Mouse (Mus musculus) cerebellum, adult 2 months (tissue): ENCODE data around the gene Polm. TPM values are rescaled to one million over a fixed set of nuclear protein-coding genes. Genes with fewer than 3 reads are reported as not detected.

ENCODE experiments used
- DNase-seq, 2 experiments: peaks; one replicate each; pipeline ENCODE4 v3.0.0; 2021
- H3K27ac ChIP-seq: fragments of 200-500 bp; 2 replicates; pipeline ENCODE4 v1.5.1; 2012; ENCODE audit warnings: low read length, control low read depth, inconsistent platforms; ENCODE audit not compliant: insufficient read depth
- H3K27me3 ChIP-seq: fragments of 200-500 bp; 2 replicates; pipeline ENCODE4 v1.6.1; 2012; ENCODE audit warnings: inconsistent platforms, mild to moderate bottlenecking, low read length, moderate library complexity; ENCODE audit not compliant: control insufficient read depth, insufficient read depth
- H3K4me1 ChIP-seq: fragments of 200-500 bp; 2 replicates; pipeline ENCODE4 v1.6.1; 2011; ENCODE audit warnings: low read length; ENCODE audit not compliant: control insufficient read depth, insufficient read depth
- H3K4me3 ChIP-seq: fragments of 200-500 bp; replicated peaks from 2 replicates; pipeline ENCODE3; 2011; ENCODE audit warnings: mild to moderate bottlenecking, low read depth, low read length, control low read depth; ENCODE audit not compliant: insufficient read depth
- CTCF ChIP-seq: fragments of 200-500 bp; IDR thresholded peaks from 2 replicates; pipeline ENCODE4 v1.5.1; 2011; ENCODE audit warnings: low read depth, mild to moderate bottlenecking, control low read depth, low read length, moderate library complexity, borderline replicate concordance; ENCODE audit not compliant: insufficient read depth
- POLR2A ChIP-seq: fragments of 200-500 bp; IDR thresholded peaks from 2 replicates; pipeline ENCODE4 v1.6.1; 2011; ENCODE audit warnings: low read length, control low read depth, borderline replicate concordance; ENCODE audit not compliant: insufficient read depth
- WGBS: fragments of 180-500 bp; shearing (Covaris S2); methylation state at CpG from one replicate; pipeline ENCODE4 v1.1.7; 2018; 5-methylcytosine and 5-hydroxymethylcytosine counted together
- polyA plus RNA-seq: library from polyadenylated mRNA; depleted of rRNA; stranded (reverse); fragments of >200 nt; gene quantifications from 2 replicates; pipeline ENCODE4 v1.2.3, GENCODE M21; 2012

Polm gene
- polyA plus RNA-seq, 1 experiment: 15.0 TPM

DNA sequence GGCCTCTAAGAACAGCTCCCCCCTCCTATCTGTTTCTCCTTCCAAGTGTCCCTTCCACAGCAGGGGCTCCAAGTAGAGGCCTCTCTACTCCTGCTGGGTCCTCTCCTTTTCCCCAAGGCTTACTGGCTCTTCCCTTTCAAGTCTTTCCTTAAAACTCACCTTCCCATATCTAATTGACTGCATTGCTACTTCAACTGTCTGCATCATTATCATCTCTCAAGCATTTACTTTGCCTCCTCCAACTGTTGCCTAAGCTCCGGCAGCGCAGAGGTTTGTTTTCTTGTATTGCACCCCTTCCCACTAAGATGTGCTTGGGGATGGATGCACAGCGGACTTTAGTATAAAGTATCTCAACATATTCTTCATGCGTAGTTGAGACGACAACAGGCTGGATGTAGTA is 39.6 kb upstream of the Polm start:
- TF ChIP-seq POLR2A: no peak
- no peak for TF ChIP-seq CTCF
- 4% methylated on average over 5 of the region's 5 CpGs for WGBS
- Histone ChIP-seq H3K4me1 (peaks cover 5% of the 10 kb centered on the region), H3K4me3 (peak overlapping the region; percentile 77), H3K27ac (no peak overlapping the region), H3K27me3 (no peaks in the 10 kb centered on the region)
- no peak for DNase-seq

DNA sequence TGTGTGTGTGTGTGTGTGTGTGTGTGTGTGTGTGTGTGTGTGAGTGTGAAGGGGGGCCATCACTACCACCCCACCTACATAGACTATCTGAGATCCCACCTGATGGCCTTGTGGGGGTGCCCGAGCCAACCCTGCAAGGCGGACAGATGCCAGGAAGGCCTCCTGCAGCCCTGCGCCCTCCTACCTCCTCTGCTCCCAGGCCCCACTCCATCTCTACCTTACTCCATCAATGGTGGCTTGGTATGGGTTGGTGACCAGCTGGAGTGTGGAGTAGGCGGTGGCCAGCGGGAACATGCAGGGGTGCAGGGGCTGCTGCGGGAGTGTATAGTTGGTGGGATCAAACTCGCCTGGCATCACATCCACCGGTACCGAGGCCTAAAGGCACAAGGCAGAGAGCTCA is 35.4 kb upstream of the Polm start:
- H3K27me3 ChIP-seq: no peaks in the 10 kb centered on the region
- DNase-seq: no peak
- 97% methylated on average over 9 of the region's 9 CpGs for WGBS
- no peak overlapping the region for H3K27ac ChIP-seq
- H3K4me1 ChIP-seq: peaks cover 13% of the 10 kb centered on the region
- no peak overlapping the region for H3K4me3 ChIP-seq
- TF ChIP-seq CTCF (no peak), POLR2A (no peak)

DNA sequence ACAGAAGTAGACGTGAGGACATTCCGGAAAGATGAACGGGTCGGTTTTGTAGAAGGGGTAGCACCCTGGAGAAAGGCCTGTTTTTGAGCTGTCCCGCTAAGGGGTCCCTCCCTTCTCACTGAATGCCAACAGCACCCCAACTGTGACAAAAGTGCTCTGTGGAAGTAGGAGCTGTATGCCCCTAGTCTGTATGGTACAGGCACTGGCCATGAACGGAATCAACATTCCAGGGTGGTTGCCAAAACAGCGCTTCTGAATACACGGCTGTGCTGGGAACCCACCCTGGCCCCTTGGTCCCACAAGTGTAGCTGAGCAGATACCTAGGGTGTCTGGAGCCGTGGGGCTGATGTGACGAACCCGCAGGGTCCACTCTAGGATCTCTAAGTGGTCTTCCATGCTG is 34.9 kb upstream of the Polm start:
- H3K27me3 ChIP-seq: no peaks in the 10 kb centered on the region
- H3K27ac ChIP-seq: no peak overlapping the region
- WGBS: 92% methylated on average over 11 of the region's 11 CpGs
- H3K4me3 ChIP-seq: no peak overlapping the region
- peaks cover 13% of the 10 kb centered on the region for H3K4me1 ChIP-seq
- no peak for DNase-seq
- TF ChIP-seq POLR2A (no peak), CTCF (no peak)

DNA sequence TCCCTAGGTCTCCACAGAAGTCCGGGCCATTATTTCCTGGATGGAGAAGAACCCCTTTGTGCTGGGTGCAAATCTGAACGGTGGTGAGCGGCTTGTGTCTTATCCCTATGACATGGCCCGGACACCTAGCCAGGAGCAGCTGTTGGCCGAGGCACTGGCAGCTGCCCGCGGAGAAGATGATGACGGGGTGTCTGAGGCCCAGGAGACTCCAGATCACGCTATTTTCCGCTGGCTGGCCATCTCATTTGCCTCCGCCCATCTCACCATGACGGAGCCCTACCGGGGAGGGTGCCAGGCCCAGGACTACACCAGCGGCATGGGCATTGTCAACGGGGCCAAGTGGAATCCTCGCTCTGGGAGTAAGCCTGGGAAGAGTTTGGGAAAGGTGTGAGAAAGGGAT is 32.3 kb upstream of the Polm start:
- Histone ChIP-seq H3K27me3 (no peaks in the 10 kb centered on the region), H3K27ac (no peak overlapping the region), H3K4me1 (peaks cover 8% of the 10 kb centered on the region), H3K4me3 (no peak overlapping the region)
- no peak for DNase-seq
- WGBS: 52% methylated on average over 16 of the region's 16 CpGs
- no peak for TF ChIP-seq CTCF
- TF ChIP-seq POLR2A: no peak

DNA sequence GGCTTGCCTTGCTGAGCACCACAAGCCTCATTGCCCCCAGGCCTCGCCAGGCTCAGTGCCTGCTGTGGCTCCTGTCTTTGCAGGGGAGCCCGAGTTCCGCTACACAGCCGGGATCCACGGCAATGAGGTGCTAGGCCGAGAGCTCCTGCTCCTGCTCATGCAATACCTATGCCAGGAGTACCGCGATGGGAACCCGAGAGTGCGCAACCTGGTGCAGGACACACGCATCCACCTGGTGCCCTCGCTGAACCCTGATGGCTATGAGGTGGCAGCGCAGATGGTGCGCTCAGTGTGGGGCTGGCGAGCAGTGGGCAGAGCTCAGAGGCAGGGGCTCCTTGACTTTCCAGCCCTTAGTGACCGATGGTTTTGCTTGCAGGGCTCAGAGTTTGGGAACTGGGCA is 31.5 kb upstream of the Polm start:
- TF ChIP-seq POLR2A (no peak), CTCF (no peak)
- WGBS: 49% methylated on average over 16 of the region's 16 CpGs
- H3K27ac ChIP-seq: no peak overlapping the region
- H3K27me3 ChIP-seq: no peaks in the 10 kb centered on the region
- no peak overlapping the region for H3K4me3 ChIP-seq
- H3K4me1 ChIP-seq: peaks cover 8% of the 10 kb centered on the region
- DNase-seq: peak; percentile 53 to 55

DNA sequence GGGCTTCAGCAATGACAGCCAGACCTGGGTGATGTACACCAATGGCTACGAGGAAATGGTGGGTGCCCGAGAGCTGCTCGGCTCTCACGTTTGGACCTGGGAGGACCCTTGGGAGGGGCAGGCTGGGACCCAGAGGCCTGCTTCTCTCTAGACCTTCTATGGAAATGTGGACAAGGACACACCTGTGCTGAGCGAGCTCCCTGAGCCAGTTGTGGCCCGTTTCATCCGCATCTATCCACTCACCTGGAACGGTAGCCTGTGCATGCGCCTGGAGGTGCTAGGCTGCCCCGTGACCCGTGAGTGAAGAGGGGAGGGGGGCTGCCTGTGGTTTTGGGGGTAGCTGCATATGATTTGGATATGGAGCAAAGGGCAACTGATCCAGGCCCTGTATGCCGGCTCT is 30.5 kb upstream of the Polm start:
- no peak overlapping the region for H3K27ac ChIP-seq
- H3K4me1 ChIP-seq: peaks cover 8% of the 10 kb centered on the region
- TF ChIP-seq POLR2A (no peak), CTCF (no peak)
- 89% methylated on average over 12 of the region's 12 CpGs for WGBS
- DNase-seq: no peak
- H3K4me3 ChIP-seq: no peak overlapping the region
- H3K27me3 ChIP-seq: no peaks in the 10 kb centered on the region

DNA sequence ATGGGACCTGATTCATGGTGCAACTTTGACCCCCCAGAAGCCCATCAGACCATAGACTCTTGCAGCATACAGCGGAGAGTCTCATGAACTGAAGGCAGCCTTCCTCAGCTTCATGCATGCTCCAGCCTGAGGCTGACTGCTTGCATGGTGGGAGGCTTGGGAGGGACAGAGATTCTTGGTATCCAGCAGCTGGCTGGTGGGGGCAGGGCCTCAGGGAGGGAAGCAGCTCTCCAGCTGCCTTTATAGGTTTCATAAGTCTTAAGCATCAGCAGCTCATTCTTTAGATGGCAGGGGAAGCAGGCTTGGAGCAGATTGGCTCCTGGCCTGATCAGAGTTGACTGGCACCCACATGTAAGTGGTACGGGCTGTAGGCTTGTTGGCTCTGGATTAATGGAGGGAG is 29.4 kb upstream of the Polm start:
- no peak for DNase-seq
- TF ChIP-seq CTCF: no peak
- TF ChIP-seq POLR2A: no peak
- H3K4me3 ChIP-seq: no peak overlapping the region
- peaks cover 8% of the 10 kb centered on the region for H3K4me1 ChIP-seq
- no peak overlapping the region for H3K27ac ChIP-seq
- no peaks in the 10 kb centered on the region for H3K27me3 ChIP-seq
- 91% methylated on average over 2 of the region's 2 CpGs for WGBS

DNA sequence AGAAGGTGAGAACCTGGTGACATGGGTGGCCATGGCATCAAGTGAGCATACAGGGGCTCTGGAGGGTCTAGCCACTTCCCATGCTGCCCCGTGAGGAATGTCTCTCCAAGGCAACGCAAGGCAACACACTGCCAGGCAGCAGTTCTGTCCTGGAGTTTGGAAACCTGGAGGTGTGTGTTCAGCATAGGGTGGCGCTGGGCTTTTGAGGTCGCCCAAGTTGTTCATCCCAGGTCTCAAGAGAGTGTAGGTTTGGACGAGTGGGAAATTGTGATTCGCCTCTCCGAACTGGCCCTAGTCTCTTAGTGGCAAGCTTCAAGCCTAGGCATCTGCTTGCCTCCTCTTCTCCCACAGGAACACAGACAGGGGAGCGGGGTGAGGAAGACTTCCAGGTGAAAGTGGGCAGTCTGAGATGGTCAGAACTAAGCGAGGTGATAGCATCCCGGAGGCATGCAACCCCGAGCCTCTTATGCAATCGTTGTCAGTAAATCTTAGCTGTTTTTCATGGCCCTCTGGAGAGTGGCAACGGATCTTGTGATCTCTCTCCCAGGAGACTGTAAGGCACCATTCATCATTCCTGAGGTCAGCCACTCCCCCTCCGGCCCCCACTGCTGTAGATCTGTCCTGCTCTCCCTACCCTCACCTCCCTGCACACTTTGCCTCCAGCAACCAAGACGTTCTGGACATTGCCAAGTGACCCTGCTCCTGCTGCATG is 24.7 kb upstream of the Polm start:
- 36% methylated on average over 15 of the region's 15 CpGs for WGBS
- Histone ChIP-seq H3K4me3 (no peak overlapping the region), H3K4me1 (no peaks in the 10 kb centered on the region), H3K27me3 (no peaks in the 10 kb centered on the region), H3K27ac (no peak overlapping the region)
- no peak for DNase-seq
- TF ChIP-seq POLR2A: no peak
- TF ChIP-seq CTCF: no peak
